Mouse (Mus musculus): ENCODE results near the gene Cstb.

- TF ChIP-seq CTCF (IDR thresholded peaks at IDR 0.05) (peak; percentile 92), EP300 (IDR thresholded peaks at IDR 0.05) (no peak)
Measured at GRCm38 (mm10) chr10:78395819-78396624, 29.4 kb upstream of the Cstb start.

Data from lung, postnatal 0 days (tissue).